In genomic region chr4:123625332-123626072, GRCm38 (mm10) we compare ENCODE assay signal across 14 mouse cellular contexts. TPM values are rescaled to one million over a fixed set of nuclear protein-coding genes. Genes with fewer than 3 reads are reported as not detected.
DNase-seq lines count a peak whose midpoint lies in the region; ATAC-seq and TF ChIP-seq lines count a peak whose summit lies in the region.
"Had no signal": no experiment of that assay in that cellular context is flagged by ENCODE, and none has a peak within 500 bp of the region (broad histone marks: within the 10 kb centered on the region; RNA-seq: fewer than 3 reads in every experiment).

No protein-coding gene starts in this region.

- no peaks in the 10 kb centered on the region for H3K27me3 ChIP-seq in heart, embryonic 13.5 days (replicated peaks)
- H3K27me3 ChIP-seq in limb, embryonic 14.5 days (ENCODE audit: control insufficient read depth, insufficient read depth, low read length): no peaks in the 10 kb centered on the region
- no peaks in the 10 kb centered on the region for H3K27me3 ChIP-seq in limb, embryonic 10.5 days (ENCODE audit: low read depth, poor library complexity, severe bottlenecking)
- no peaks in the 10 kb centered on the region; a peak in 1 of 4 replicates for H3K27me3 ChIP-seq in MEL (ENCODE audit: control insufficient read depth in 1 of 2, insufficient read depth in 2 of 2, low read length in 2 of 2)
- H3K27me3 ChIP-seq in liver, embryonic 14.5 days (ENCODE audit: control insufficient read depth, insufficient read depth, low read length): no peaks in the 10 kb centered on the region
- no peaks in the 10 kb centered on the region for H3K27me3 ChIP-seq in thymus, adult 2 months (ENCODE audit: control insufficient read depth, insufficient read depth, low read length)
- H3K27me3 ChIP-seq: forebrain, embryonic 13.5 days had no signal

- 0 out of 4 replicates have a peak, but pooled peaks of 1 of the 2 experiments have one; percentile 3 for TF ChIP-seq EP300 in MEL (IDR thresholded peaks at IDR 0.05; ENCODE audit: low read depth in 1 of 2, low read length in 2 of 2)
- no peak; the same call in 1 of the 2 replicates for TF ChIP-seq EP300 in liver, embryonic 14.5 days (IDR thresholded peaks at IDR 0.05; ENCODE audit: low read depth)

- H3K9me3 ChIP-seq in heart, embryonic 13.5 days: no peaks in the 10 kb centered on the region
- H3K9me3 ChIP-seq in limb, embryonic 14.5 days (ENCODE audit: control insufficient read depth, low read length): no peaks in the 10 kb centered on the region
- H3K9me3 ChIP-seq in limb, embryonic 10.5 days (replicated peaks): no peaks in the 10 kb centered on the region
- no peaks in the 10 kb centered on the region for H3K9me3 ChIP-seq in MEL (replicated peaks; ENCODE audit: insufficient read depth, low read length)
- H3K9me3 ChIP-seq in liver, embryonic 14.5 days (ENCODE audit: control insufficient read depth, low read length): no peaks in the 10 kb centered on the region
- H3K9me3 ChIP-seq: forebrain, embryonic 13.5 days had no signal

- no peak for TF ChIP-seq RAD21 in MEL (IDR thresholded peaks at IDR 0.05; ENCODE audit: low read depth, low read length)

- ATAC-seq in heart, embryonic 13.5 days (ENCODE audit: extremely low read depth, insufficient number of reproducible peaks, low FRiP score, low TSS enrichment): no peak
- ATAC-seq in limb, embryonic 14.5 days (ENCODE audit: low FRiP score, low read depth): no peak
- ATAC-seq in liver, embryonic 14.5 days (ENCODE audit: insufficient read depth): peak; percentile 56; the same call in 1 of the 2 replicates
- ATAC-seq: forebrain, embryonic 13.5 days had no signal

- H3K36me3 ChIP-seq in heart, embryonic 13.5 days: peaks cover 7% of the 10 kb centered on the region
- H3K36me3 ChIP-seq in limb, embryonic 14.5 days (ENCODE audit: control insufficient read depth, insufficient read depth, low read length): 0 out of 2 replicates have a peak, but pooled peaks cover 3% of the 10 kb centered on the region
- H3K36me3 ChIP-seq in limb, embryonic 10.5 days: 0 out of 2 replicates have a peak, but pooled peaks cover 2% of the 10 kb centered on the region
- peaks cover 0 to 3% of the 10 kb centered on the region in 2 experiments; a peak in 1 of 4 replicates for H3K36me3 ChIP-seq in MEL (ENCODE audit: control insufficient read depth in 1 of 2, insufficient read depth in 2 of 2, low read length in 2 of 2)
- H3K36me3 ChIP-seq in liver, embryonic 14.5 days (replicated peaks; ENCODE audit: control insufficient read depth, insufficient read depth, low read depth): no peaks in the 10 kb centered on the region
- no peaks in the 10 kb centered on the region for H3K36me3 ChIP-seq in thymus, adult 2 months (ENCODE audit: control insufficient read depth, insufficient read depth, low read length)

- H3K27ac ChIP-seq in heart, embryonic 13.5 days (replicated peaks): peak overlapping the region; percentile 84
- H3K27ac ChIP-seq in limb, embryonic 14.5 days (replicated peaks; ENCODE audit: low read depth, low read length): peak overlapping the region; percentile 40; the same call in 1 of the 2 replicates
- no peak overlapping the region for H3K27ac ChIP-seq in limb, embryonic 10.5 days
- H3K27ac ChIP-seq in MEL (ENCODE audit: control insufficient read depth, low read depth, low read length): no peak overlapping the region
- no peak overlapping the region for H3K27ac ChIP-seq in liver, embryonic 14.5 days
- no peak overlapping the region for H3K27ac ChIP-seq in thymus, adult 2 months (ENCODE audit: control insufficient read depth, insufficient read depth, low read length)
- H3K27ac ChIP-seq: forebrain, embryonic 13.5 days; macrophage had no signal

- H3K4me3 ChIP-seq in heart, embryonic 13.5 days: no peak overlapping the region
- no peak overlapping the region for H3K4me3 ChIP-seq in limb, embryonic 14.5 days (replicated peaks; ENCODE audit: low read length)
- H3K4me3 ChIP-seq in limb, embryonic 10.5 days: no peak overlapping the region
- H3K4me3 ChIP-seq in MEL (ENCODE audit: control insufficient read depth in 1 of 2, insufficient read depth in 1 of 2, low read depth in 2 of 2, low read length in 2 of 2): no peak overlapping the region
- H3K4me3 ChIP-seq in liver, embryonic 14.5 days (ENCODE audit: insufficient read depth in 1 of 2, low read depth in 2 of 2, low read length in 2 of 2): no peak overlapping the region
- H3K4me3 ChIP-seq in thymus, adult 2 months (ENCODE audit: control insufficient read depth, insufficient read depth, low read length): no peak overlapping the region
- H3K4me3 ChIP-seq: forebrain, embryonic 13.5 days had no signal

- no peak for TF ChIP-seq POLR2A in limb, embryonic 14.5 days (IDR thresholded peaks at IDR 0.05; ENCODE audit: borderline replicate concordance, extremely low read depth, insufficient read depth, insufficient read length)
- no peak for TF ChIP-seq POLR2A in MEL (IDR thresholded peaks at IDR 0.05; ENCODE audit: control insufficient read depth in 1 of 2, insufficient read depth in 1 of 2, low read depth in 1 of 2, low read length in 2 of 2, poor library complexity in 1 of 2)
- TF ChIP-seq POLR2A in thymus, adult 2 months (IDR thresholded peaks at IDR 0.05; ENCODE audit: control insufficient read depth, extremely low read depth, insufficient read depth, low read length, poor library complexity): no peak

- WGBS in heart, embryonic 13.5 days: 61% methylated on average over 6 of the region's 6 CpGs
- 79% methylated on average over 6 of the region's 6 CpGs for WGBS in limb, embryonic 14.5 days
- WGBS in limb, embryonic 10.5 days: 81% methylated on average over 6 of the region's 6 CpGs
- WGBS in liver, embryonic 14.5 days (ENCODE audit: insufficient replicate concordance): 48% methylated on average over 6 of the region's 6 CpGs
- WGBS in thymus, adult 2 months: 91% methylated on average over 6 of the region's 6 CpGs

- H3K79me2 ChIP-seq in MEL (ENCODE audit: control insufficient read depth, insufficient read depth, low read length, poor library complexity): no peaks in the 10 kb centered on the region

- peaks cover 65% of the 10 kb centered on the region for H3K4me1 ChIP-seq in heart, embryonic 13.5 days
- H3K4me1 ChIP-seq in limb, embryonic 14.5 days (ENCODE audit: control insufficient read depth, insufficient read depth, low read length): peaks cover 17% of the 10 kb centered on the region; the same call in 1 of the 2 replicates
- H3K4me1 ChIP-seq in limb, embryonic 10.5 days: peaks cover 13% of the 10 kb centered on the region; the same call in 1 of the 2 replicates
- H3K4me1 ChIP-seq in MEL (ENCODE audit: control insufficient read depth in 1 of 2, insufficient read depth in 2 of 2, low read length in 2 of 2): 0 out of 4 replicates have a peak, but pooled peaks cover 0 to 3% of the 10 kb centered on the region in 2 experiments
- H3K4me1 ChIP-seq in liver, embryonic 14.5 days (replicated peaks; ENCODE audit: control insufficient read depth in 2 of 2, insufficient read depth in 2 of 2, low read length in 1 of 2): peaks cover 13 to 19% of the 10 kb centered on the region in 2 experiments
- no peaks in the 10 kb centered on the region for H3K4me1 ChIP-seq in thymus, adult 2 months (replicated peaks; ENCODE audit: control insufficient read depth, insufficient read depth, low read length)

- no peak for DNase-seq in heart, adult 8-10 months (ENCODE audit: low spot score)
- no peak for DNase-seq in limb, embryonic 14.5 days (ENCODE audit: low spot score)
- no peak for DNase-seq in limb, embryonic 10.5 days (ENCODE audit: low spot score)
- DNase-seq in MEL (ENCODE audit: low read depth, low spot score): no peak
- DNase-seq in liver, embryonic 14.5 days (ENCODE audit: low read depth in 3 of 3, low spot score in 3 of 3): no peak
- no peak for DNase-seq in thymus, adult 2 months
- no peak for DNase-seq in layer of hippocampus, postnatal 25 days (ENCODE audit: extremely low spot score in 1 of 2, low spot score in 1 of 2)
- DNase-seq: adrenal gland, postnatal 25 days; cerebellum, adult 18-20 months; gastrocnemius, postnatal 36 days; kidney, adult 9 months had no signal

- TF ChIP-seq CTCF in MEL (IDR thresholded peaks at IDR 0.05 in 2 of 3, conservative IDR thresholded peaks at IDR 0.05 in 1 of 3; ENCODE audit: control insufficient read depth in 1 of 3, insufficient read depth in 1 of 3, low read depth in 2 of 3, low read length in 3 of 3, poor library complexity in 1 of 3, severe bottlenecking in 1 of 3): no peak
- TF ChIP-seq CTCF in liver, embryonic 14.5 days (IDR thresholded peaks at IDR 0.05; ENCODE audit: low read depth): no peak
- no peak for TF ChIP-seq CTCF in thymus, adult 2 months (IDR thresholded peaks at IDR 0.05; ENCODE audit: borderline replicate concordance, control insufficient read depth, extremely low read depth, insufficient read depth, low read length, poor library complexity)

- H3K4me2 ChIP-seq in heart, embryonic 13.5 days: no peak overlapping the region
- H3K4me2 ChIP-seq in limb, embryonic 14.5 days (replicated peaks; ENCODE audit: low read depth, low read length, severe bottlenecking): no peak overlapping the region
- H3K4me2 ChIP-seq in liver, embryonic 14.5 days (ENCODE audit: low read depth): peak overlapping the region; percentile 32
- H3K4me2 ChIP-seq: forebrain, embryonic 13.5 days had no signal

- H3K9ac ChIP-seq in heart, embryonic 13.5 days: no peak overlapping the region
- H3K9ac ChIP-seq in limb, embryonic 14.5 days (ENCODE audit: low read depth, low read length, severe bottlenecking): no peak overlapping the region
- H3K9ac ChIP-seq in MEL (ENCODE audit: control insufficient read depth, low read depth, low read length, poor library complexity, severe bottlenecking): no peak overlapping the region
- H3K9ac ChIP-seq in liver, embryonic 14.5 days (replicated peaks): no peak overlapping the region
- H3K9ac ChIP-seq: forebrain, embryonic 13.5 days had no signal

TF ChIP-seq in MEL, 35 proteins besides CTCF, POLR2A, EP300 and RAD21:
- TF ChIP-seq ETS1 (IDR thresholded peaks at IDR 0.05; ENCODE audit: low read depth, low read length) (0 out of 2 replicates have a peak, but pooled peaks have one; percentile 19), NELFE (IDR thresholded peaks at IDR 0.05; ENCODE audit: low read depth, low read length) (no peak), JUND (IDR thresholded peaks at IDR 0.05; ENCODE audit: low read depth, low read length) (no peak)

RNA-seq across cellular contexts. Expression of gene Macf1, which starts 58.7 kb away (rescaled TPM):
- 43.7 and 44.6 TPM in 2 replicates for polyA plus RNA-seq in heart, embryonic 13.5 days (2015; fragmentation: Nextera tagmentation; extraction: Ambion mirVana)
- 100 to 1,000 TPM; 223 to 243 (median 241) TPM for total RNA-seq in heart, adult 8-10 months (2022)
- 99.7 and 103 TPM in 2 replicates for polyA plus RNA-seq in limb, embryonic 14.5 days (2012; rRNA removed)
- polyA plus RNA-seq in limb, embryonic 14.5 days (2014; fragmentation: Nextera tagmentation; extraction: Ambion mirVana): 79.8 and 84.0 TPM in 2 replicates
- polyA plus RNA-seq in limb, embryonic 10.5 days (2016; fragmentation: Nextera tagmentation; extraction: Ambion mirVana): 45.2 and 55.5 TPM in 2 replicates
- total RNA-seq in MEL (2012; rRNA removed): 60.8 and 64.6 TPM in 2 replicates
- 10 to 100 TPM; 18.5 to 71.4 TPM for polyA plus RNA-seq in MEL (2012; ENCODE audit: insufficient read depth in 1 of 2, insufficient read length in 2 of 2, low read depth in 1 of 2, low replicate concordance in 2 of 2, missing spikeins in 1 of 2)
- 12.2 and 15.1 TPM in 2 replicates for polyA plus RNA-seq in liver, embryonic 14.5 days (2012; rRNA removed)
- 12.9 and 13.4 TPM in 2 replicates for polyA plus RNA-seq in liver, embryonic 14.5 days (2014; fragmentation: Nextera tagmentation; extraction: Ambion mirVana)
- 104 and 121 TPM in 2 replicates for polyA plus RNA-seq in thymus, adult 2 months (2012; rRNA removed)
- 100 to 1,000 TPM; 194 to 241 TPM for total RNA-seq in layer of hippocampus, postnatal 25 days (2021)

Comparison
In these comparisons a context has a peak if more than half of its experiments do, and no peak if none do; other contexts are left out.
1. H3K27ac ChIP-seq: peak in heart, embryonic 13.5 days (single experiment) and limb, embryonic 14.5 days (single experiment); none in limb, embryonic 10.5 days (single experiment), MEL (single experiment), liver, embryonic 14.5 days (single experiment) and thymus, adult 2 months (single experiment).